Mouse (Mus musculus) bone marrow, adult 2 months (tissue): ENCODE data around the gene Tspan3.
A peak's percentile ranks its signal among the peaks of the same experiment; 100 is the strongest.

ENCODE experiments used
- CTCF ChIP-seq: fragments of 200-500 bp; IDR thresholded peaks from 2 replicates; pipeline ENCODE4 v1.5.1; 2011; ENCODE audit warnings: low read length, control low read depth; ENCODE audit not compliant: control insufficient read depth, insufficient read depth
- POLR2A ChIP-seq: fragments of 200-500 bp; IDR thresholded peaks from 2 replicates; pipeline ENCODE4 v1.6.1; 2011; ENCODE audit warnings: low read depth, mild to moderate bottlenecking, control low read depth, low read length, borderline replicate concordance; ENCODE audit not compliant: control insufficient read depth

GRCm38 (mm10) chr9:56144366-56145003, 20.8 kb downstream of the Tspan3 start:
- peak; percentile 23; the same call in 1 of the 2 replicates for TF ChIP-seq CTCF
- TF ChIP-seq POLR2A: no peak
